Mouse (Mus musculus): ENCODE measurements around the gene Kcnj15.
A peak's percentile ranks its signal among the peaks of the same experiment; 100 is the strongest.

Kcnj15 gene

DNA sequence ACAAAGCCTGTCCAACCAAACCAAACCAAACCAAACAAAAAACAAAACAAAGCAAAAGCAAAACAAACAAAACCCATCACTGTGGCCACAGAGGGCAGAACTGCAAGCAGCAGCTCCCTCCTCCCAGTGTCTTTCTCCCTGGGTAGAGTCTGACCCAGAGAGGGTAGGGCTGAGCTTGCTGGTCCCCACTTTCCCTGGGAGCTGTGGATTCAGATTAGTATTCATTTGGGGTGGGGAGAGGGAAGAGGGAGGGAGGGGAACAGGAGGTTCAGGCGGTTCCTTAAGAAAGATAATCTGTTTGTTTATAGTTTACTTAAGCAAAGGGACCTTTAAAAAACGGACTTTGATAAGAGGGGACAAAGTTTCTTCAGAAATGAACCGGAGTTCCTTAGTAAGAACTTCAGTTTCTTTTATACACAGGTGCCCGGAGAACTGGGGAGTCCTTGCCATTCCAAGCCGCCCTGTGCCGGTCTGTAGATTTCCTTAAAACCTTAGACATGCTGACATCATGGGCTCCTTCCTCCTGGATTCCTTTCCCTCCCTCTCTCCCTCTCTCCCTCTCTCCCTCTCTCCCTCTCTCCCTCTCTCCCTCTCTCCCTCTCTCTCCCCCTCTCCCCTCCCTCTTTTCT, at the start of gene Kcnj15:
Kcnj15 (plus strand) TSS at position 293 of the 629 bp plus-strand sequence.
- DNase-seq = no peak

DNA sequence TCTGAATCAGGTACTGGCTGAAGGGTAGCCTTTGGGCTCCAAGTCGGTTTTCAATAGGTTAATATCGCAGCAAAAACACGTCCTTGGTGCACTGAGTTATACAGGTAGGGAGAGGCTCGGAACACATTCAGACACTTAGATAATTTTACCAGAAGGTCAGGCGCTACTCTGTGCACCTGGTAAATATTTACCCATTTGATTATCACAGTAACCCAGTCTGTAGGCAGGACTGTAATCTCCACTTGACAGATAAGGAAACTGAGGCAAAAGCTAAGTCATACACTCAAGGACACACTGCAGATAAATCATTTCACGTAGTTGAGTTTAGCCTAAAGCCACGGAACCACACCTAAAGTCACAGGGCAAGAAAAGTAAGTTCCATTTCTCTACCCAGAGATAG, 49.1 kb upstream of the Kcnj15 start:
- no peak for DNase-seq

DNA sequence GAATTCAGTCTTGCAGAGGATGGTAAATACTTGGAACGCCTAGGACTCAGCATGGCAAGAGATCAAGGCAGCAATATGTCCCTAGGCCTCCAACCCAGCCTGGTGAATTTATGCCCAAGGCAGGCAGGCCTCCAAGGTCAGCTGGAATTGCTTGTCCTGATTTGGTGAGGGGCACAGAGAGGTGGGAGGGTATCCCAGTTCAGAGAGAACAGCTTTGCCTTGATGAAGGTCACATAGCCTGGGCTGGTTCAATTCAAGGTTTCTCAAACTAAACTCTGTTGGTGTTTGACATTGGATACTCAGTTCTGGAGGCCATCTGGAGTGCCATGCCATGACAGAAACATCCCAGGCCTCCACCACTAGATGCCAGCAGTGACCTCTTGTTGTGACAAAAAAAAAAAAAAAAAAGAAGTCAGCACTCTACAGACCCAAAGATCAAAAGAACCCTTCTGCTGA, 48.3 kb upstream of the Kcnj15 start:
- peak; percentile 18 for DNase-seq

DNA sequence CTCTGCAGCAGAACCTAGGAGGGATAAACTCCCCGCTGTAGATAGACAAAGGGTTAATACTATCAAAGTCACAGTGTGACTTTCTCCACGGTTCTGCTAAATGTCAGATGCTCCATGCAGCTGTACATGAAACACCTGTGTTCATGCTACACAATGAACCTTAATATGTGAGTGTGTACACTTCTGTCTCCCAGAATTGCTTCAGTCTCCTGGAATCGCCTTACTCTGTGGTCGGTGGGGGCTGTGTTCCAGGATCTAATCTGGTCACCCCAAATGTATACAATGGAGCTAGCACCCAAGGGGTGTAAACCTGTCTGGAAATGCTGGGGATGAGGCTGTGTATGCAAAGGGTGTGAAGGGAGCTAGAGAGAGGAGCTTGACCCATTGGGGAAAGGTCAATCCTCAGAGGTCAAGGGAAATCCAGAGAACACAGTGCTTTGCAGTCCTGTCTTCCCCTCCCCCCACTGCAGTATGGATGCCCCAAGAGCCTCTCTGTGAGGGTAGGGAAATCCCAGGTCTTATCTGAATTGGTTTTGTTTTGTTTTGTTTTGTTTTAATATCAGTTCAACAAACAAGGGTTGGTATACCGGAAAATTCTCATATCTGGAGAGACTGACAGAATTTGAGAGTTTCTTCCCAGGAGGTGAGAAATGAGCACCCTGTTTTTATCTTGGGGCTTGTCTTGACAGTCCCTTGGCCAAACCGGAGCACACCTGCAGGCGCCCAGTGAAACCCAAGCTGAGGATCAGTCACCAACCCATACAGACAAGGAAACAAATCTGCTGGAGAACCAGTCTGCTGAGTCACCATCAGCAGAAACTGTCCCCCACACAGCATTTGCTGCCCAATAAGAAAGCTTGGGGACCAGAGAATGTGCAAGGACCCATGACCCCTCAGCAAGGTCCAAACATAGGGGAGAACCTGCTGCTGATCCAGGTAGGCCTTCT, 42.8 kb upstream of the Kcnj15 start:
- no peak for DNase-seq

DNA sequence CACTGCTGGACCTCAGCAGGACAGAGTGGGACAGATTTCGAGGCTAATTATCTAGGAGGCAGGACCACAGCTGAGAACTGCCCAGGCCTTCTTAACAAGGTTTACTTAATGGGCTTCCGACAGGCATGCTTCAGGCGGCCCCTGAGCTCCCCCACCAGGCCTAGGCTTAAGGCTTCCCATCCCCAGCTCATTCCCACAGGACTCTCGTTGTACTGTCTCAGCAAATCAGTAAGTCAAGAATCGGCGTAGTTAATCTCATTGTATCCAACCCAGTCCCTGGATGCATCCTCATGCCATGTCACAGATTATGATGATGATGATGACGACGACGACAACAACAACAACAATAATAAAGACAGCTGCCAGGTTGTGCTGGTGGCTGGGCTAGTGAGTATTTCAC, 41.6 kb upstream of the Kcnj15 start:
- DNase-seq = no peak

DNA sequence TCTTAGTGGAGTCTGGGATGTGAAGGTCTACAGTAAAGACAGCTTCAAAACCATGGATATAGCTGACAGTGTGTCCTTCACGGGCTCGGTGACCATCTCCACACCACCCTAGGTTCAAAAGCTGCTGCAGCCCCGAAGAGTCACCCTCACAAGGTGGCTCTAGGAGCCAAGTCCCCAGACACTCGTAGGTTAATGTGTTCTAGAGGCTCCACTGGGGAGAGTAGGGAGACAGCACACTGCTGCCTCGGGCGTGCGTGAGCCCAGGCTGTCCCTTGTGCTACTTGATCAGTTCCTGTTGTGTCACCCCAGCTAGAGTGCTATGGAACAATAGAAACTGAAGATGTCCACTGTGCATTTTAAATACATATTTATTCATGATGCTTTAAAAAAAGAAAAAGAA, 41.0 kb upstream of the Kcnj15 start:
- DNase-seq = no peak

DNA sequence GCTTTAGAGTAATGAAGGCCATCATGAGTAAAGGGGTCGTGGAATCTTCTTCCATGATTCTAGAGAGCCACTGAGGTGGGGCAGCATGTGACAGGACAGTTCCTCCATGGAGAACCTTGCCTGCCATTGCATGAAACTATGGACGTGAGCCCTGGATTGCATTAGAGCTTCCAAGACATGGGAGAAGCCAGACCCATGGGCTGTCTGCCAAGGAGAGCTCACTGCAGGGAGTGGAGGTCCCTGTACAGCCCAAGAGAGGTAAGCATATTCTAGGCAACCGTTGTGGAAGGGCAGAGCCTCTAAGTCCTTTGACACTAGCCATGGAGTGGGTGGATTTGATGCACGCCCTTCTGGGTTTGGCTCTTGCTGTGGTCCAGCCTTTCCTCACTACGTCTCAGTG, 40.5 kb upstream of the Kcnj15 start:
- no peak for DNase-seq

DNA sequence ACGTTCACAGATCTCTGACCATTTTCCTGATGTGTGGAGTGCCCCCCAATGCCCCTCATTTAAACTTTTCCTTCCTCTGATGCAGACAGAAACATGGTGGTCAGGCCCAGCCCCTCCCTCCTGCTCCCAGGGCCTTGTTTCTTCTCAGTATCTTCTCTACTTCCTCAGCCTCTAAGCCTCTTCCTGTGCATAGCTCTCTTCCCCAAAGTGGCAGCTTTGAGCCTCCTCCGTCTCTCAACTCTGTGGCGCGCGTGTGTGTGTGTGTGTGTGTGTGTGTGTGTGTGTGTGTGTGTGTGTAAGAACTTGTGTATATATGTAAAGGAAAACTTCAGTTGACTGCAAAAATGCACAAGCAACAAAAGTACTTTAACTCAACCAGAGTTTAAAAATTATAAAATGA, 38.6 kb upstream of the Kcnj15 start:
- DNase-seq = peak; percentile 26

DNA sequence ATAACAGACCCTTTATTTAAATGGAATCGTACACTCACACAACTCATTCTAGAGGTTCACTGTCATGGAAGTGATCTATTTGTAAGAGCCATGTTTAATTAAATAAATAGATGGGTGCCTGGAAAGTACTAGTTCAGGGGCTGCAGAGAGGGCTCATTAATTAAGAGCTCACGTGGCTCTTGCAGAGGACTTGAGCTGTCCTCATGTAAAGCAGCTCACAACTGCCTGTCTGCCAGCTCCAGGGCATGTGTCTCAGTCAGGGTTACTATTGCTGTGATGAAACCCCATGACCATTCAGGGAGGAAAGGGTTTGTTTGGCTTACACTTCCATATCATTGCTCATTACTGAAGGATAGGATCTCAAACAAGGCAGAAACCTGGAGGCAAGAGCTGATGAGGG, 37.9 kb upstream of the Kcnj15 start:
- no peak for DNase-seq

DNA sequence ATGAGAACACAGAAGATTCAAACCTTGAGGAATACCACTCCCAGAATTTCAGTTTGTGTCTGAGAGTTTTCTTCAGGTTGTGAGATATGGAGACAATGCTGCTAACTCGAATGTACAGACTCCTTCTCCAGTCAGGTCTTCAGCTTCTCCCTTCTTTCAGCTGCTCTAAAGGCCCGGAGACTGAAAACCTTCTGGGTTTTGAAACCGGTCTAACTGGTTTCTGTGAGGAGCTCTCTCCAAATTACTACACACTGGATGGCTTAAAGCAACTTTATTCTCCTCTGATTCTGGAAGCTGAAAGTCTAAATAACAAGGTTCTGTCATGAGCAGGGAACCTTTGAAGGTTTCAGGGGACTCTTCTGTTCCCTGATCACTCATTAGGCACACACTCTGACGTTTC, 36.3 kb upstream of the Kcnj15 start:
- no peak for DNase-seq

DNA sequence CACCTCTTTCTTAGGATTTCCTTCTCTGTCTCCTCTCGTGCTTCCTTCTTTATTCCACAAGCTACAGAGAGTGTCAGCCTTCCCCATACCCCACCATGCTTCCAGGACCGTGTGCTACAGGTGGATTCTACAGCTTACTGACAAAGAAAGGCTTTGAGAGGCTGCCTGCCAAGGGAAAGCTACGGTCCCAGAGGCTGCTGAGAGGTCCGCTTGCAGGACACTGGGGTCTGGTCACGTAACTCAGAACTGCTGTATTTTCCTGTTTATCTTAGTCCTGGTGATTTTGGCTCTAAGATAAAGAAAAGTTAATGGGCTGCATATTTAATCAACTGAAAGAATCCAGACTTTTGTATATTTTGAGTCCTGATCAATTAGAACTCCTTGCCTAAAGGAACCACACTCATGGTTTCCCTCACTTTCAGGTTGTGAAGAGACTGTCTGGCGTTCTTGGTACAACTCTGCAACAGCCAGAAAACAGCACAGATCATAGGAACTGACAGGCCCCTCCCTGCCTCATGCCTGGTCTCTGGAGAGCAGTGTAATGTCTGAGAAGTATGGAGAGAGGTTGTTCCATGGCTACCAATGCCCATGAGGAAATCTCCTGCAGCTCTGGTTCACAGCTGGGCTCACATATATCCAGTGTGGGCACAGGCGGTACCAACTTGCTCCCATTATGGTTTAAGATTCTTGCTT, 35.2 kb upstream of the Kcnj15 start:
- DNase-seq = no peak

DNA sequence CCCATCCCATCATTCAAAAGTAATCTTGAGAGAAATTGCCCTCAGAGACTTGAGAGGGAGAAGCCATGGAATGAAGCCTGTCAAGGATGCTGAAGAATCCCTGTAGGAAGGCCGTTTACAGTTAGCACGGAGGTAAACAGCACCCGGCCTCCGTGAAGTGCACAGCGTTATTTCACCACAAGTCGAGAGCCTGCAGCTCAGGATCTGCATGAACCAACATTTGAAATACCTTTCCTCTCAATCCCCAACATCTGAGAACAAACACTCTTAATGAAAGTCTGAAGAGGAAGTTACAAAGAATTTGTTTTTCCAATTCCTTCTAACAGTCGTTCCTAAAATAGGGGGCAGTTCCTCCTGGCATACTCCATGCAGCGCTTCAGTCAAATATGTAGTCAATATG, 33.9 kb upstream of the Kcnj15 start:
- DNase-seq = no peak

DNA sequence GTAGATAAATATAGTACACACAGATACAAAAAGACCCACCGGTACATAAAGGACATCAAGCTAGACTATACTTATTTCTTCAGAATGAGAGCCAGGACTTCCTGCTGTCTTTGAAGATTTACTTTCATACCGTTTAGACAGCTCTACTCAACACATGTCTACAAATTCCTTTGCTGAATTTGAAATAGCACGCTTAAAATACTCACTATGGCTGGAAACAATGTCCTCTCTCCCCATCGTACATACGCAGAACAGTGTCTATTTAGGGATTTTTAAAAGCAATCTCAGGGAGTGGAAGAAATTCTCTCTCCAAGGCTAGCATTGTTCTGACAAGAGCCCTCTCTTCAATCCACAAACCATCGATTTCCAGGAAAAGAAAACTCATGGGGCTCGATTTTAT, 32.1 kb upstream of the Kcnj15 start:
- no peak for DNase-seq

DNA sequence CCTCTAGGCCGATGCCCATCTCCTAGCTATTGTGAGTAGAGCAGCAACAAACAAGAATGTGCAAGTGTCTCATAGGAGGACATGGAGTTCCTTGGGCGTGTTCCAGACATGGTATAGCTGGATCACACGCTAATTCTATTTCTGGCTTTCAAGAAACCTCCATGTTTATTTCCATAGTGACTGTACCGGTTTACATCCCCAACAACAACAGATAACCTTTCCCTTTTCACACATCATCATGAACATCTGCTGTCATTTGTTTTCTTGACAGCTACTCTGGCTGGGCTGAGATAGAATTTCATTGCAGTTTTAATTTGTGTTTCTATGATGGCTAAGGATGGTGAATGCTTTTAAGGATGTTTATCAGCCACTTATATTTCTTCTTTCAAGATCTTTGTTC, 25.6 kb upstream of the Kcnj15 start:
- no peak for DNase-seq

DNA sequence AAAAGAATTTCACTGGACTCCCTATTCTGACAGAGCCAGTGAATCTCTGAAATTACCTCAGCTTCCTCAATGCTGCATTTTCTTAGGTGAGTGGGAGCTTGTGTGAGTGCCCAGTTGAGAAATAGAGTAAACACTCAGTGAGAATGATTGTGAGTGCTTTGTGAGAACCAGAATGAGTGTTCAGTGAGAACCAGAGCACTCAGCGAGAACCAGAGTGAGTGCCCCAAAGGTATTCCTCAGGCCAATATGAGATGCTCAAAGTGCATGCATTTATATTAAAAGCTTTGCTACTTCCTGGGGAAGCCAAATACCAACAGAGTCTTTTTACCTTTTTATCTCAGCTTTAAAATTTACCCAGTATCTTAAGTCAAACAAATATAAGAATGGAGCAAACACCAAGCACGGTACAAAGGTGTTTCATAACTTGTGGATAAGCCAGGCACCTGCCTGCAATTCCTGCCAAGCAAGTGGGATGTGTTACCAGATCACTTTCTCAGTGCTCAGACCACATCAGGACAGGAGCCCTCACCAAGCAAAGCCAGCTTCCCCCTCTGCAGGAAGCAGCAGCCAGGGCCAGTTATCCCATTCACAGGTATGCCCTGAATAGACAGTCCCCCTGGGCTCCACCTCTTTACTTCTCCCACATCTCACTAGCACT, 22.3 kb upstream of the Kcnj15 start:
- no peak for DNase-seq

DNA sequence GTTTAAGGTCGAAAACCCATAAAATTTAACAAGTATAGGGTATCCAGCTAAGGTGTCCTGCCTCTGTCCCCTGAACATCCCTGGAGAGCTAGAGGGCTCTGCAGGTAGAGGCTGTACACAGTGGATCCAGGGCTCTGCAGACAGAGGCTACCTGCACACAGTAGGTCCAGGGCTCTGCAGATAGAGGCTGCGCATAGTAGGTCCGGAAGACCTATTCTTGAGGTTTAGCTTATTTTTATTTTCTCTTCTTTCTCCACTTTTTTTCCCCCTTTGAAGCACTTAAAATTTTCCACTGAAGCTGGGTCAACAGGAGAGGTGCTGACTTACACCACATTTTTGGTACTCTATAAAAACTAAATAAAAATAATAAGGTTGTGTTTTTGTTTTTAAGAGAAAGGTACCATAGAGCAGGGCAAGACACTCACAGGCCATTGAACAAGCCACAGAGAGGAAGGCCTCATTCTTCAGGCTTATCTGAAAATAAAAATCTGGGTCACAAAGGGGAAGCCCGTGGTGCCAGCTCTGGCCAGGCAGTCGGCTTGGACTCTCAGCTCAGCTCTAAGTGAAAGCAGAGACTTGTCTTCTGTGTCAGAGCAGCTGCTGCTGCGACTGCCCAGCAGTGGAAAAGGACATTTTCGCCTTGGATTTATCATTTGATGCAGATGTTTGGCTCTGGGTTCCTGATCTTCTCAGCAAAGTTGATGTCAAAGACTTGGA, 18.0 kb upstream of the Kcnj15 start:
- no peak for DNase-seq

DNA sequence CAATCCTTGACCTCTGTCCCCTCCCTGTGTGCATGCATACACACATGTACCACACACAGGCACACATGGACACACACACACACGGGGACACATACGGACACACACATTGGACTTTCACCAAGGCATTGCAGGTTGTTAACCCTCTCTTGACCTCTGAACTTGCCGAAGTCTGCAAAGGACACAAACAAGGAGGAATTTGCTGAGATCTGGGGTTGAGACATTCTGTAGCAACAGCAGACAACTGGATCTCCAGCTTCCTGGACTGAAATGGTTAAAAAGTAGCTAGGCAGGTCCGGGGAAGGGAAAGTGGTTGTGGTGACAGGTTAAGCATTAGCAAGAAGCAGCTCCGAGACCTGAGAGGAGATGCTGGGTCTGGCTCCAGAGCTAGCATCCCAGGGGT, 16.7 kb upstream of the Kcnj15 start:
- no peak for DNase-seq

DNA sequence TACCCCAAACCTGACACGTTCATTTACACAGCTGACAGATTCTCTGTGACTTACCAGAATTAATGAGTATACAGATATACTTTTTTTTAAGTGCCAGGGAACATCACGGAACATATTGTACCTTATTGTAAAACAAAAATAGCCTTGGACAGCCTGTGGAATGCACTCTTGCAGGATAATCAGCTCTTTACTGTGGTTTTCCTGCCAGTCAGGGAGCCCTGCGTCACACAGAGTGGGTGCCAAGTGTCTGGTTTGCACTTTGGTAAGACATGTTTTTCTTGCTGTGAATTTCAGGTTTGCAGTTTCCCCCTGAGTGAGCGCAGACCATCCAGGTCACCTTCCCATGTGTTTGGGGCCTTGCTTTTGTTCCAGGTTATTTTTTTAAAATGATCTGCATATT, 15.8 kb upstream of the Kcnj15 start:
- no peak for DNase-seq

DNA sequence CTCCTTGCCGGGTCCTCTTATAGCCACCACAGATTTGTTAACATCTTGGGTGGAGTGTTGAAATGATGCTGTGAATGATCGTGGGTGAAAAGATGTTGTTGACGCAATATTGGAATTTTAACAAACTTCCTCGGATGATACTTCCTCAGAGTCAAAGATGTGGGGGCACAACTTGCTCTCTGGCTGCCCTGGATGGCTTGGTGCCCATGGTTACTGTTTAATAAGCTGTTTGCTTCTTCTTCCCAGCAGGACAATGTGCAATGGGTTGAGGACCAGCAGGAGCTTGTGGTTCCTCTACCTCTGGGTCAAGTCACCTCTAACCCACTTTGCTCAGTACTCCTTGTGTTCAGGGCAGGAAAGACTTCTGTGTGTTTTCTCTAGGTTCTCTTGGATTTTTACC, 15.2 kb upstream of the Kcnj15 start:
- DNase-seq = no peak

DNA sequence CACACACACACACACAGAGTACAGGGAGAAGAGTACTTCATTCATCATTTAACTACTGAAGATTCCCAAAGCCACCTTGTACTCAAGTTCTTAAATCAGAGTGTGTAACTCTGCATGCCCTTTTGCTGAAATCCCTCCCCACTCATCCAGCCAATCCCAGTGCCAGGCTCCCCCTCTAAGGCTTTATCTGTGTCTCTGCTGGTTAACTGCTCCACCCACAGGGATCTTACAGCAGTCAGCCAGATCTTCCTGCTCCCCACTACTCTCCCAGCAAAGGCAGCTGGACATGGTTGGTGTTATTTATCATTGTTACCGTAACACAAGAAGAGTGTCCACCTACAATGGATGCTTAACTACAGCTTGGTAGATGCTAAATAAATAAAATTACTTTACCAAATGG, 14.0 kb upstream of the Kcnj15 start:
- DNase-seq = no peak

DNA sequence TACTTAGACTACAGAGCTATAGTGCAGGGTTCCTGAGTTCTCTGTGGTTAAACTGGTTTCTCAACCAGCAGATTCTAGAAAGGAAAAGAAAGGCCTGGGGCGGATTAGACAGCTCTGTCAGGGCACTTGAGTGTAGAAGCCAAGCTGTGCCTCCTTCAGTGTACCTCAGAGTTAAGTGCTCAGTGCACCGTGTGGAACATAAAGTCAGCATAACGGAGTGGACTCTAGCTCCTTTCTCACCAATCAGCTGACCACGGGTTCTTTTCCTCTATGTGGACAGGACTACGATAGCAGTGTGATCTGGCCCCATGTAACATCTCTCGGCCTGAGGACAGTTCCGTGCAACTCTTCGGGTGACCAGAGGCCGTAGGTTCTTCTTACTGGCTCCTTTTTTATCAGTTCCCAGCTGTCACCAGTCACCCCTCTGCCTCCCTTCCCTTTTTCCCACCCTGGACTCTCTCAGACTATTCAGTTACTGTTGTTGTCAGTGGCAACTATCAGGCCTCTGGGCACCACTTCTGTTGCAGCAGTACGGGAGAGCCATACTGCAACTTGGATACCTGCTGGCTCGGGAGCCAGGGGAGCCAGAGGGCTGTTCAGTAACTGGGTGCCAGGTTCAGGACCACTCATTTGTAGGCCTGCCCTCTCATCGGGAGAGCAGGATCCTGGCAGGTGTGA, 12.6 kb upstream of the Kcnj15 start:
- no peak for DNase-seq

DNA sequence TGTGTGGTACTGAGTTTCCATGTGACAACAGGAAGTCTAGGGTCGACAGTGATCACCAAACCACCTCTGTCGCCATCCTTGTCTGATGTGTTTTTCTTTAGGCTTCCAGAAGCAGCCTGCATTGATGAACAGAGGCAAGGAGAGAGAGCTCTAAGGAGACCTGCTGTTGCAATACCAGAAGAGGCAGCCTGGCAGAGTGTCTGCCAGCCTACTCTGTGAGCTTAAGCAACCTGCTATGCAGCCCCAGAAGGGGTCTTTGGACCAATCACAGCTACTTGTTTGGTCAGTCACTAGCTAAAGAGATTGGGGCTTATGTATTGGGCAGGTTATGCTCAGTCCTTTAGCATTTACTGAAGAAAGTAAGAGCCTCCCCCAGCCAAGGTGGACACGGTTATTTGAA, 11.9 kb upstream of the Kcnj15 start:
- DNase-seq = no peak

Data from thymus, postnatal 25 days (tissue).